Mouse (Mus musculus) heart, postnatal 36 days (tissue): ENCODE data around the gene Olfr149. TPM values are rescaled to one million over a fixed set of nuclear protein-coding genes. Genes with fewer than 3 reads are reported as not detected.
"Not testable (repeated sequence)": the region's sequence is repeated elsewhere in the genome, so short reads cannot be mapped to it uniquely, and the experiment has no call there.

Source experiments
- DNase-seq, 2 experiments: peaks; one replicate each; pipeline ENCODE4 v3.0.0; 2021 to 2022
- intact Hi-C: fragments of 180-260 bp; cut with DNase I; formaldehyde crosslinking; loops from one replicate; pipeline ENCODE4 v1.15.1; 2025
- total RNA-seq, 2 experiments: library from RNA; stranded (reverse); gene quantifications; 2 replicates each; pipeline ENCODE4 v1.2.3; 2021

Gene Olfr149
- total RNA-seq: not detected

GRCm38 (mm10) chr9:39707017-39707416, at the start of gene Olfr149:
TSS of gene Olfr149 (minus strand) at chr9:39707117.
- DNase-seq: no peak
- intact Hi-C loops: no loop called here

- no peak for DNase-seq
- intact Hi-C loops: no loop called here
Observed at GRCm38 (mm10) chr9:39746428-39746827, 39.5 kb upstream of the Olfr149 start.

GRCm38 (mm10) chr9:39745949-39746348, 39.0 kb upstream of the Olfr149 start, which contains the start of gene Olfr967:
TSS of gene Olfr967 (plus strand) at chr9:39746249.
- DNase-seq: no peak
- intact Hi-C loops: no loop called here

GRCm38 (mm10) chr9:39740741-39741140, 33.8 kb upstream of the Olfr149 start:
- intact Hi-C loops: no loop called here
- no peak for DNase-seq

GRCm38 (mm10) chr9:39730678-39731077, 23.8 kb upstream of the Olfr149 start, which contains the start of gene Olfr150:
TSS of gene Olfr150 (plus strand) at chr9:39730978.
- intact Hi-C loops: no loop called here
- no peak for DNase-seq

GRCm38 (mm10) chr9:39711053-39711452, 4.1 kb upstream of the Olfr149 start, which contains the start of gene Olfr965:
TSS of gene Olfr965 (plus strand) at chr9:39711353.
- intact Hi-C loops: no loop called here
- DNase-seq: no peak

GRCm38 (mm10) chr9:39708958-39709357, 2.0 kb upstream of the Olfr149 start:
- intact Hi-C loops: no loop called here
- DNase-seq: peak in 1 of 2 experiments; percentile 3

- DNase-seq, intact Hi-C loops: not testable (repeated sequence)
Observed at GRCm38 (mm10) chr9:39701123-39701522, 5.8 kb downstream of the Olfr149 start.

GRCm38 (mm10) chr9:39679280-39679679, 27.6 kb downstream of the Olfr149 start:
- intact Hi-C loops: no loop called here
- no peak for DNase-seq

- no peak for DNase-seq
- intact Hi-C loops: no loop called here
Observed at GRCm38 (mm10) chr9:39678557-39678956, 28.4 kb downstream of the Olfr149 start.

- intact Hi-C loops: no loop called here
- DNase-seq: no peak
Observed at GRCm38 (mm10) chr9:39674820-39675219, 32.1 kb downstream of the Olfr149 start.

- DNase-seq: no peak
- intact Hi-C loops: no loop called here
Observed at GRCm38 (mm10) chr9:39669723-39670122, 37.2 kb downstream of the Olfr149 start.

GRCm38 (mm10) chr9:39666905-39667304, 40.0 kb downstream of the Olfr149 start, which contains the start of gene Olfr963:
TSS of gene Olfr963 (plus strand) at chr9:39667205.
- intact Hi-C loops: no loop called here
- no peak for DNase-seq

GRCm38 (mm10) chr9:39654756-39655396, 52.0 kb downstream of the Olfr149 start:
- DNase-seq: no peak
- intact Hi-C loops: no loop called here

Other genes starting within 250 kb of the Olfr149 start
- gene Olfr955, start 235.2 kb downstream of the Olfr149 start, total RNA-seq: not detected
- not detected for gene Olfr44, start 213.1 kb downstream of the Olfr149 start, total RNA-seq
- not detected for gene Olfr957, start 191.3 kb downstream of the Olfr149 start, total RNA-seq
- not detected for gene Olfr958, start 153.1 kb downstream of the Olfr149 start, total RNA-seq
- gene Olfr959, start 131.5 kb downstream of the Olfr149 start, total RNA-seq: not detected
- gene AW551984, start 102.7 kb downstream of the Olfr149 start, total RNA-seq: under 1 TPM; 0.14 to 0.64 TPM
- gene Olfr148, start 96.5 kb downstream of the Olfr149 start, total RNA-seq: not detected
- not detected for gene Olfr960, start 85.7 kb downstream of the Olfr149 start, total RNA-seq
- gene Olfr961, start 62.0 kb downstream of the Olfr149 start, total RNA-seq: not detected
- not detected for gene Olfr963, start 39.9 kb downstream of the Olfr149 start, total RNA-seq
- gene Olfr965, start 4.2 kb upstream of the Olfr149 start, total RNA-seq: not detected
- not detected for gene Olfr150, start 23.9 kb upstream of the Olfr149 start, total RNA-seq
- not detected for gene Olfr967, start 39.1 kb upstream of the Olfr149 start, total RNA-seq
- not detected for gene Olfr968, start 76.1 kb upstream of the Olfr149 start, total RNA-seq
- gene Olfr969, start 83.8 kb upstream of the Olfr149 start, total RNA-seq: not detected
- not detected for gene Olfr970, start 101.7 kb upstream of the Olfr149 start, total RNA-seq
- not detected for gene Olfr971, start 129.8 kb upstream of the Olfr149 start, total RNA-seq
- not detected for gene Olfr972, start 159.3 kb upstream of the Olfr149 start, total RNA-seq
- not detected for gene Olfr229, start 200.2 kb upstream of the Olfr149 start, total RNA-seq
- not detected for gene Olfr974, start 230.4 kb upstream of the Olfr149 start, total RNA-seq
- not detected for gene Olfr975, start 244.9 kb upstream of the Olfr149 start, total RNA-seq